Mouse (Mus musculus) retina, postnatal 1 day (tissue): ENCODE measurements at regions not wholly inside any gene's neighbourhood (a gene's known extent, or its start where the extent isn't known, plus 50 kb on each side); places are given as distances from the start of the nearest gene placed in this dataset.

Source experiments
- DNase-seq: peaks from one replicate; pipeline ENCODE4 v3.0.0-alpha.2; 2012

- DNase-seq = no peak
Measured at GRCm38 (mm10) chrX:7474831-7475230, 98.6 kb upstream of the Foxp3 start.

GRCm38 (mm10) chrX:7473814-7474213, 98.2 kb upstream of the Usp27x start:
- DNase-seq = peak; percentile 49

GRCm38 (mm10) chrX:7469801-7470200, 94.2 kb upstream of the Usp27x start:
- DNase-seq = no peak

GRCm38 (mm10) chrX:7467985-7468384, 92.4 kb upstream of the Usp27x start:
- DNase-seq = peak; percentile 15

- no peak for DNase-seq
Measured at GRCm38 (mm10) chrX:7456851-7457250, 81.2 kb upstream of the Usp27x start.

GRCm38 (mm10) chrX:7445035-7445434, 69.4 kb upstream of the Usp27x start:
- no peak for DNase-seq

- peak; percentile 24 for DNase-seq
Measured at GRCm38 (mm10) chrX:7444583-7444982, 69.0 kb upstream of the Usp27x start.

GRCm38 (mm10) chrX:7443996-7444421, 68.4 kb upstream of the Usp27x start:
- DNase-seq = peak; percentile 5

- DNase-seq = no peak
Measured at GRCm38 (mm10) chrX:7435375-7436042, 59.9 kb upstream of the Usp27x start.

GRCm38 (mm10) chrX:7434268-7434667, 58.6 kb upstream of the Usp27x start:
- DNase-seq = no peak

GRCm38 (mm10) chrX:7430456-7430855, 54.8 kb upstream of the Usp27x start:
- DNase-seq = no peak

GRCm38 (mm10) chrX:7429524-7429865, 53.9 kb upstream of the Usp27x start:
- no peak for DNase-seq

- peak; percentile 68 for DNase-seq
Measured at GRCm38 (mm10) chrX:7428621-7429523, 53.2 kb upstream of the Usp27x start.
